Mouse (Mus musculus) v-Abl transformed pro-B cells (cell line): ENCODE measurements around the gene Supt3.

Experiments
- in situ Hi-C, 2 experiments: fragments of 400-800 bp; cut with MboI; formaldehyde crosslinking; loops; one replicate each; pipeline ENCODE4 v1.15.1; 2025; ENCODE audit not compliant: unreplicated experiment in 2 of 2

Gene Supt3

DNA sequence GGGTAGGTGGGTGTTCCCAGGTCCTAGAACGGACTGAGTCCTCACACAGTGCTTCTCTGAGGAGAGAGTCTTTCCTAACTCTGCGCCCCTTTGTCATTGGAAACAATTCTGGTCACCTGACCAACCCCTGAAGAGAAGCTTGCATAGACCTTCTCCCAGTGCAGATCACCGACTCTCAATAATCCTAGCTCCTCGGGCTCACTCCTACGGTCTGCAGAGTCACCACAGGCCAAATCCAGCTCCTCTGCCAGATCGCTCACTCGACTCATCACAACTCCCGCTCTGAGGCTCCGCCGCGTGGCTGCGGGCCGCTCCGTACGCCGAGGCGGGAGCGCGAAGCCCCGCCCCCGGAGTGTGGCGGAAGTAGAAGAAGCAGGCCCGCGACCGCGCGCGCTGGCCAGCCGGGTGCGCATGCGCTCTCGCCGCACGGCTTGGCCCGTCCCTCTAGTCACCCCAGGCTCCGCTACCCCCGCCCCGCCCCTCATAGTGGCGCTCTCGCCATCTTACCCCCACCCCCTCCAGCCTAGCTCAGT is at the start of gene Supt3:
TSS of gene Supt3 (plus strand) at position 415 of the 533 bp plus-strand sequence.
- in situ Hi-C loops = no loop called here

DNA sequence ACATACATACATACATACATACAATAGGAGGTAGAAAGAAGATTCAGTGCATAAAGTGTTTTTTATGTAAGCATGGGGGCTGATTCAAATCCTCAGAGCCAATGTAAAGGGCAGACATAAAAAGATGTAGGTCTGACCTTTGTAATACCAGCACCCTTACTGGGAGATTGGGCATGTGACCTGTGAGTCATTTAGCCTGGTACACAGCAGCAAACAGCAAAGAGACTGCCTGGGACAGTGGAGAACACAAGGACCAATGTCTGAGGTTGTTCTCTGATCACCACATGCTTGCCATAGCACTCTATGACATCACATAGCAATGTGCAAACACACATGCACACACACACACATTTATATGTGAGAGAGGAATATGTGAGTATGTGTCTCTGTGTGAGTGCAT is 49.3 kb upstream of the Supt3 start:
- in situ Hi-C loops = no loop called here

DNA sequence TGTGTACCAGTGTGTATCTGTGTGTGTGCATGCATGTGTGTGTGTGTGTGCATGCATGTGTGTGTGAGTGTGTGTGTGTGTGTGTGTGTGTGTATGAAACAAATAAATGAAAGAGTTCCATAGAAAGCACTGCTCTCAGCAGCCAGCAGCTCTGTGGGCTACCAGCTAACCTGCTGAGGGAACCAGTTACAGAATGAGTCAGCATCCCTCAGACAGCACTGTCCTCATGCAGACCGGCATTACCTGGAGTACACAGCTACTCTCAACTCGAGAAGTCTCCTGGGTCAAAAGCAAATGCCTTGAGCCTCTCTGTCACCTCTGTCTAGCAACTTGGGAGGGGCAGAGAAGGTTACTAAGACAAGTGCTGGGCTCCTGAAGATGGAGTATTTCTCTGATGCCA is 48.5 kb upstream of the Supt3 start:
- in situ Hi-C loops = no loop called here

DNA sequence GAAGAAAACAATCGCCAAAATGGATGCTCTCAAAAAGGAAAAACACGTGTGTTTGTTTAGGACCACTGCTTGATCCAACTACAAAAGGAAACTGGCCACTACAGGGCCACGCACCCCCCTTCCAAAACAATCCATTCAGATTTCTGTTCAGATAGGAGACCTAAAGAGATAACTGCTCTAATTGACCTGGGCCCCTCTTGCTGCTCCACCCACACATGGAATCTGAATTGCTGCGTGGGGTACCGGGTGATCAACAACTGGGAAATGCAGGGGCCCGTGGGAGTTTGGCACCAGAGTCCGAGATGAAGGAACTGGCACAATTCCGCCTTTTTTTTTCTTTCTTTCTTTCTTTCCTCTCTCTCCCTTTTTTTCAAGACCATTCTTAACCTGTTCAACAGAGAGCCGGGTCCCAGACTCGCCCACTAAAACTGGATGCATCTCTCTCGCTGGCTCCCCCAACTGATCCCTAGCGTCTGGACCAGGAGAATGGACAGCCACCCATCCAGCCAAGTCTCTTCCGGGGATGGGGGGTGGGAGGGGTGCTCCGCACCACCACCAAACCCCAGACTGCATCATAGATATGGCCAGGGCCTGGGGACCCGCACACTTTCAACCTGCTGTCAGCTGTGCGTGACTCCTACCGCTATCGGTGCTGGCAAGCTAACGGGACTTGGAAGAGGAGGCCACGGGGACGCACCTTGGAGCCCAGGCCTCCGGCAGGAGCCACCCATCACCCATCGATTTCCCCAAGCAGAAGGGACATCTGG is 43.2 kb upstream of the Supt3 start:
- in situ Hi-C loops = loop anchor here in 1 of 2 experiments (10.0 kb wide), 2 partner anchors 199 to 279 kb away; no protein-coding TSS in a partner anchor

DNA sequence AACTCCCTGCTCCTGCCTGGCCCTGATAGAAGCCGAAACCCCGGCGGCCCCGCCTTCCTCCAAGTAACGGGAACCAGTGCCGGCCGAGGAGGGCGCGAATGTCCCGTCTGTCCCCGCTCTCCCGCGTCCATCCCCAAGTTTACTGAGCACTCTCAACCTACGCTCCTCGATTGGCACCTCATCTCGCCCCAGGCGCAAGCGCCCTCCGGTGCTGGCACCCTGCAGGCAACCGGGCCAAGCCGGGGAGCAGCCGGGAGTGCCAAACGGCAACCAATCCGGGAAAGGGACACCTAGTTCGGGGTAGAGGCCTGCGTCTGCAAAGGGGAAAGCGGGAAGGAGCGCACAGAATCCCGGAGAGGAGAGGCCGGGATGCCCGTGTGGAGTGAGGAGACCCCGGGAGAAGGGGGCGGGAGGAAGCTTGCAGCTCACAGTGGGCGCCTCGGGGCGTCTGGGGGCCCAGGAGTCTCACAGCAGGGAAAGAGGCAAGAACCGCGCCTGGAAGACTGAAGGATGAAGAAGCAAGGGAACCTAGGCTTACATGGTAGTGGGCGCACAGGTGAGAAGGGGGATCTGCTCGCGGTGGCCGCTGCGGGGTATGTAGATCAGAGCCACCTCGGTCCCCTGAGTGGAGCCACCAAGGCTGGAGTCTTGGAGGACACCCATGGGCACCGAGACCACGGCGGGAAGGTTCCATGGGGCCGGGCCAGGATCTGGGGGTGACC is 42.3 kb upstream of the Supt3 start:
- in situ Hi-C loops = loop anchor here (5.0 to 10.0 kb wide), 5 partner anchors 200 to 472 kb away; no protein-coding TSS in a partner anchor

DNA sequence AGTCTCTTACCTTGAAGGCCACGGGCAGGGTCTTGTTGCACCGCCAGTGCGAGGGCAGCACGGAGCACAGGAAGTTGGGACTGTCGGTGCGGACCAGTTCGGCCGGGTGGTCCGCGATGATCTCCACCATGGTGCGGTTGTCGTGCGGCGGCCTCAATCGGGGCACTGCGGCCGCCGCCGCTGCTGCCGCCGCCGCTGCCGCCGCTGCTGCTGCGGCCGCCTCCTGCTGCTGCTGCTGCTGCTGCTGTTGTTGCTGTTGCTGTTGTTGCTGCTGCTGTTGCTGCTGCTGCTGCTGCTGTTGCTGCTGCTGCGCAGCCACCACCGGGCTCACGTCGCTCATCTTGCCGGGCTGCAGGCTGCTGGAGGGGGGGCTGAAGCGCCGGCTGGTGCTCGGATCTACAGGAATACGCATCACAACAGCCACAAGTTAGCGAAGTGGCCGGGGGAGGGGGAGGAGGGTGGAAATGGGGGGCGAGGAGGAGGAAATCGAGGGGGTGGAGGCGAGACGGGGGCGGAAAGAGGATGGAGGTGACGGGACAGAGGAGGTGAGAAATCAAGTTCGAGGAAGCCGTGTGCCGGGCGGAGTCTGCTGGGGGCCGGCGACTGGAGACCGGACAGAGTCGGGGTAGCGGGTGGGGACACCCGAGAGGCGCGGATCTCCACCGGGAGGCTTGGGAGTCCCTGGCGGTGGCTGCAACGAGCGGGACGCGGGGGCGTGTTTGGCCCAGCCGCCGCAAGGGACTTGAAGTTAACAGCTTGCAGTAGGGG is 41.5 kb upstream of the Supt3 start:
- in situ Hi-C loops = loop anchor here (5.0 to 10.0 kb wide), 5 partner anchors 201 to 473 kb away; no protein-coding TSS in a partner anchor

DNA sequence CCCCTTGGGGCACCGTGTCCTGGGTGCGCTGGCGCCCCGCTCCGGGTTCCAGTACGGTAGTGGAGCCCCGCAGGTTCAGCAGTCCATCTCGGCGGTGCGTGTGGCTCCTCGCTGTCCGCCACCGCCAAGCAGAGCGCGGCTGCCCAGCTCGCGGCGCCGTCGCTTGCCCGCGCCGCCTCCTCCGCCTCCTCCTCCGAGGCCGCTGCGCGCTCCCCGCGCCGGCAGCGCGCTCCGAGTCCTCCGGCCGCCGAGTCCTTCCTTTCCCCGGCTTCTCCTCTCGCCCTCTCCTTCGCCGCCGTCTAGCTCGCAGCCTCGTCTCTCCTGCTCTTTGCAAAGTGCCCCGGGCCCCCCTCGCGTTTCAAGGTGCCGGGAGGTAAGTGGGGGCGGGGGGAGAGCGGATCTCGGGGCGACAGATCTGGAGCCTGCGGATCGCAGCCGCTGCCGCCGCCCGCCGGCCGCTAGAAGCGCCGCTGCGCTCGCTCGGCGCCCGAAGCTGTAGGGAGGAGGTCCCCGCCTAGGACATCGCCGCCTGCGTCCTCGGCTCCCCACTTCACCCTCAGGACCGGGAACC is 40.9 kb upstream of the Supt3 start:
- in situ Hi-C loops = loop anchor here (5.0 to 10.0 kb wide), 5 partner anchors 201 to 474 kb away; no protein-coding TSS in a partner anchor

DNA sequence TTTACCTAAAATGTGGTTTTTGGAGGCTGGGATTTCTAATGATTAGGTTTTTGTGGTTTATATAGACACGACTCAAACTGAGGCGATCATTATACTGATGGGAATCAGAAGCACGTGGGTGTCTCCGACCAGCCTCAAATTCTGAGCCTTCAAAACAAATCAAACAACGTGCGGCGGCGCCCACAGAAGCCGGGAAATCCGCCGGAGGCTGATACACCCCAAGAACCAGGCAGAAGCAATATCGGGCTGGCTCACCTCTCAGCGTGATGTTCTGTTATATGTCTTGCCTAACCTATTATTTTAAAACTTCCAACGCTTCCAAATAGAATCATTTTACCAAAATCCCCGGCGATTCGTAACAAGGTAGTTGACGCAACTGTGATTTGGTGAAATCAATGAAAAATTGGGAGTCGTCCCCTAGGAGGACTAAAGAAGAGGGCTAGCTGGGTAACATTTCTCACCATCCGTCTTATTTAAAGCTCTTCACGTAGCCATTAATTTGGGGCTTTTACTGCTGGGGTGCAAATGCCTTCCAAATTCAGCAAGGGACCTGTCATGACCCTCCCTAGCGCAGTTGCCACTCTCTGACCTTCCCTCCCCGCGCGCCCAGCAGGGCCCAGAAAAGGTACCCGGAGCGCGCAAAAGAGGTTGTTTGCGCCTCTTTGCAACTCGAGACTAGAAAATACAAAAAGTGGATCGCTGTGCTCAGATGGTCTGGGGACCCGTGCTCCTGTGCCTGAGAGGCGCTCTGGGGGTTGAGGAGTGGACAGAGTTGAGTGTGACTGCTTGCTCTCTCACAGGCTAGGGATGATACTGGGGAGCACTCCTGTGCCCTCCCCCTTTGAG is 39.5 kb upstream of the Supt3 start:
- in situ Hi-C loops = loop anchor here (5.0 to 10.0 kb wide), 5 partner anchors 203 to 475 kb away; no protein-coding TSS in a partner anchor

DNA sequence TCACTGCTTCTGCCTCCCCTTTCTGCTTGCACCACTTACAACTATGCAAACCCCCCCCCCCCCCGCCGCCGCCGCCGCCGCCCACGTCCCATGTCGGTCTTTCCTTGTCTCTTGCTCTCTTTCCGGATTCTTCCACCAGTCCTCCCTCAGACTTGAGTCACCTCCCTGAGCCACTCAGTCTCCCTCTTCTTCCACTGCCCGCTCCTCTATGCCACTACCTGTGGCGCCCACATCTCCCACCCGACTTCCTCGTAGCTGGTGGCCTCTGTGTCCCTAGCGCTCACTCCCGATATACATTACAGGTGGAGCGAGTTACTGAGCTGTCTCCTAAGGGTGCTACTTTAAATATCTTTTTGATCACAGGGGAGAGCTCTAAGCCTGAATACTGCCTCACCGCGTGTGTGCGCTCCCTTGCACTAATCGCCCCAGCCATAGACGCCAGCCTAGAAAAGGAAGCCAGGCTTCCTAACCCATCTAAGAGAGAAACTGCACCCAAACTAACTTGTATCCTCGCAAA is 38.8 kb upstream of the Supt3 start:
- in situ Hi-C loops = loop anchor here (5.0 to 10.0 kb wide), 5 partner anchors 203 to 476 kb away; no protein-coding TSS in a partner anchor

DNA sequence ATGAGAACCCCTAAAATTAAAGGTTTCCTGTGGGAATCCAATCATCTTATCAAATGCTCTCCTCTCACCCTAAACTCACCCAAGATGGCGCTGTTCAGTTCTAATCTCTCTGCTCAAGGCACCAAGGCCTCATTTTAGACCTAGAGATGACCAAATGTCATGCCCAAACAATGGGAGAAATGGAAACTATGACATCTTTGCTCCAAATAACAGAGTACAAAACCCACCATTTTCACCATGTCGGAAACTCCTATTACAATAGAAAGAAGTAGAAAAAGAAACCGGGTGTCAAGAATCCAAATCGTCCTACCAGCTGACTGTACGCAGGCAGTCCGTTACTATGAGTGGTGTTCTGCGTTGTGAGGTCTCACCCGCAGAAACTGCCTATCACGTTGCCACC is 34.7 kb upstream of the Supt3 start:
- in situ Hi-C loops = loop anchor here (5.0 to 10.0 kb wide), 5 partner anchors 303 to 635 kb away; no protein-coding TSS in a partner anchor

DNA sequence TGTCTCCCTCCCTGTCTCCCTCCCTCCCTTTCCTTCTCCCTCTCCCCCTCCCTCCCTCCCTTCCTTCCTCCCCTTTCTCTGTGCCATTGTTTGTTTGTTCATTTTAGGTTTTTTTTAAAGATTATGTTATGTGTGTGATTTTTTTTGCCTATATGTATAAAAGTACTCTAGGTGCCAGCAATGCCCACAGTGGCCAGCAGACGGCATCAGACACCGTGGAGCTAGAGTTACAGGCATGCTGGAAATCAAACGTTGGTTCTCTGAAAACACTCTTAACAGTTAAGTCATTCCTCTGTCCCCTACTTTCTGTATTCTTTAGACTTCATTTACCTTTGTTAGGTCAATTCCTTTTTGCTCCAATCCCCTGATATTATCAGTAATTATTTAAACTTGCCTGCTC is 33.2 kb upstream of the Supt3 start:
- in situ Hi-C loops = loop anchor here (5.0 to 10.0 kb wide), 5 partner anchors 301 to 634 kb away; no protein-coding TSS in a partner anchor

DNA sequence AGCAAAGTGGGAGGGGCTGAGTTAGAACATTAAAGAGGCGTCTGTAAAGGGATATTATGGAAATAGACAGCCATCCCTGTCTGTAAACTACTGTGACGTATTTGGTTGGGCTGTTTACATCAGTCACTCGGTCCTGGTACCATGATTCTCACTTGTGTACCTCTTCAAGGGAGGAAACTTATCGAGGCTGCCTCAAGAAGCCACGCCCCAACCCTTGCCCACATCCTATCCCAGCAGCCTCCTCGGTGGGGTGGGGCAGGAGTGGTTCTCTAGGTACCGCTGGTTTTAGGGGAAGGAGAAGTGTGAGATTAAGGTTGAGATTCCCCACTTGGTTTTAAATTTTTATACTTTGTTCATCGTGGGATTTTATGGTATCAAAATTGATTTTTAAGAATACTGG is 31.6 kb upstream of the Supt3 start:
- in situ Hi-C loops = loop anchor here (10.0 kb wide), 3 partner anchors 299 to 629 kb away; no protein-coding TSS in a partner anchor

DNA sequence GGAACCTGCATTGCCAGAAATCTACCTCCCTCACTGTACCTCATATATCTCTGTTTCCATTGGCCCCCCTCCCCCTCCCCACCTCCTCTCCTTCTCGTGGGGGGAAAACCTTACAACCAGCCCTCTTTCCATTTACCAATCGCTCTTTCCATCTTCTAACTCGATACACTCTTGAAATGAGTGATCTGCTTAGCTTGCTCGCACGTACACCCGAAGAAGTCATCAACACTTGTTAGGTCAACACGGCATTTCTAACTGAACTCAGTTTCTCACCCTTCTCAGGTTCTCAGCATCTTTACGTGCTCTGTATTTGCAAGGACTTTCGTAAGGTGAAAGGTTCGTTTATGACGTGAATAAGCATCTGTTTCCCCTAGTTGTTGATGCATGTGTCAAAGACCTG is 10.6 kb upstream of the Supt3 start:
- in situ Hi-C loops = no loop called here

DNA sequence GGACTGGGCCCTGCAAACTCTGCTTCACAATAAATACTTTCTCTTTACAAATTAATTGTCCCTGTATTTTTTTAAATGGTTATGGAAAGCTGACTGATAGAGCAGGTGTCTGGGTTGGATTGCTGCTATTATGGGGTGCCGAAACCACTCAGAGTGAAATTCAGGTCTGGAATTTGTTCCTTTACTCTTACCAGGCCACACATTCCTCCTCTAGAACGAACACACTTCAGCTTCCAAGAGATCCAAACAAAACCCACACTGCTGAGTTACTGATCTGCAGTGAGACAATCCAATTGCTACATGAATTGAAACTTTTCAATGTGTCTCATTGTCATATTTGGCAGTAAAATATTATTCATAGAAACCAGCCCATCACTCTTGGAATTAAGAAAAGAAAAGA is 10.0 kb upstream of the Supt3 start:
- in situ Hi-C loops = no loop called here

DNA sequence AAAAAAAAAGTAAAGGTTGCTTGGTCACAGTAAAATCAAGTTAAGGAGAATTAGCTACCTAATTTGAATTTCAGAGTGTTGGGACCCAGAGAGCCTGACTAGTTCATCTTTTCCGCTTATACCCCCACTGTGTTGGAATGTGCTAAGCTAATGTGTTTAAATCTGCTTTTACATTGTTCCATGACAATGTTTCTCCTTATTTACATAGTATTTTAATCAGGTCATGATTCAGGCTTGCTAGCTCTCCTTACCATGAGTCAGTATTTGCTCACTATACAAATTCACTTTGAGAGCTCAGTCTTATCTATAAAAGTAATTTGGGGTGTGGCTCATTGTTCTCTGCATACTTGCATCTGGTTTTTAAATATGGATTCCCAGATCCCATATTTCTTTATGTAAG is 9.6 kb upstream of the Supt3 start:
- in situ Hi-C loops = no loop called here

DNA sequence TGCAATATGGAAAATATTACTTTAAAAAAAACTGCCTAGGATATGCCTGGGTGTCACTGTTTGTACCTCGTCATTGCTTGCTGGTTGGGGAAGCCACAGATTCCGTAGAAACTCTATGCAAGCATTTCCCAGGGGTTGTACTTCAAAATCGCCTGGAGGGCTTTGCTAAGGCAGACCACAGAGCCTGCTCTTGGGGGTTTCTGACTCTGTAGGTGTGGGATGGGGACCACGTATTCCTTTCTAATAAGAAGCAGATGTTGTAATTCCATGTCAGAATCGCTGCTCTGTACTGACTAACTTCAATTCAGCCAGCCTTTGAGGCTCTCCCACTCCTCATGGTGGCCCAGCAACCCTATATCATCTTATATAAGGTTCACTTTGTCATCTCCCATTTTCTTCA is 8.4 kb upstream of the Supt3 start:
- in situ Hi-C loops = no loop called here

DNA sequence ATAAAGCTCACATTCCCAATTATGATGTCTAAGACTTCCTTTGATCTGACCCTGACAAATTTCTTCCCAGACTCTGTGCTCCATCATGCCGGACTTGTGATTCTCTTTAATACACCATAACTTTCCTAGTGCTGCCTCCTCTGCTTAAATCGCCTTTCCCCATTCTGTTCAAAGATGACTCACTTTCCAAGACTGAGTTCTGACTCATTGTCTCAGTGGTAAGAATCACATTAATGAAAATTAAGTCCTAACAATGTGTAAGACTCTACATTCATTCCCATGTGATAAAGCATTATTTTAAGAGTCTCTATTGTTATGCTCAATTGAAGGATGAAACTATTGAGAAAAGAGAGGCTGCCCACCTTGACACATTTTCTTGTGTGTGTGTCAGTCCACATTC is 6.1 kb upstream of the Supt3 start:
- in situ Hi-C loops = no loop called here

DNA sequence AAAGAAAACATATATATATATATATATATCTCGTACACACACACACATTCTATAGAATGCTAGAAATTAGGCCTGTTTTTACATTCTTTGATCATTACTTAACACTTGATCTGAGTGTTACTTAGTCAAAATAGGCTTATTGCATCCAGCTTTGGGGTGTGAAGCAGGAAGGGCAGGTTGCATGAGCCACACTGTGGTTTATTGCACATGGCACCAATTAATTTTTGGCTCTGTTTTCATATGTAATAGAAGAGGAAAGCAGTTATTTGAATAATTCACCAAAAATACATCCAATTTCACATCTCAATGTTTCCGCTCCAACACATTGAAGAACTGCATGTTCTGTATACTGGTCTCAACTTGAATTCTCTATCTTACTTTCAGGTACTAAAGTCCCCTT is 4.4 kb upstream of the Supt3 start:
- in situ Hi-C loops = no loop called here

DNA sequence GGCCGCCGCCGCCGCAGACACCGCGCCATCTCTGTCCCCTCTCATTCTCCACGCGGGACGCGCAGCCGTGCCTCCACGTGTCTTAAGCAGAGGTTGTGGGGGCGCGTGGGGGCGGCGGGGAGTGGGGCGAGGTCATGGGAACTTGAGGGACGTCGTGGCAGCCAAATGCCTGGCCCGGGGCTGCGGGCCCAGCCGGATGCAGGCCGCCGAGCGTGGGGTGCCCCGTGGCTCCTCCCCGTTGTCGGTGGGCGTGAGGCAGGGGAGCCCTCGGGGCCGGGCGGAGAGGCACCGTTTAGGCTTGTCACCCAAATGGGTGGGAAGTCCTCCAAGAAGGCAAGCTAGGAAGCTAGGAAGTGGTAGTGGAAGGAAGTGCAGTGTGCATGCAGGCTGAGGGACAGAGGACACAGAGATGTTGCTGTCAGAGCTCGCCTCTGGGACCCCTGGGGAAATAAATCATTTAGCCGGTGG is 419 bp downstream of the Supt3 start:
- in situ Hi-C loops = no loop called here
